Mouse (Mus musculus) urinary bladder, postnatal 36 days (tissue): ENCODE data around the gene Cyb5d2.

Experiments
- DNase-seq, 2 experiments: peaks; one replicate each; pipeline ENCODE4 v3.0.0; 2022; ENCODE audit warnings: low spot score in 2 of 2, mixed read lengths in 1 of 2

Gene Cyb5d2

DNA sequence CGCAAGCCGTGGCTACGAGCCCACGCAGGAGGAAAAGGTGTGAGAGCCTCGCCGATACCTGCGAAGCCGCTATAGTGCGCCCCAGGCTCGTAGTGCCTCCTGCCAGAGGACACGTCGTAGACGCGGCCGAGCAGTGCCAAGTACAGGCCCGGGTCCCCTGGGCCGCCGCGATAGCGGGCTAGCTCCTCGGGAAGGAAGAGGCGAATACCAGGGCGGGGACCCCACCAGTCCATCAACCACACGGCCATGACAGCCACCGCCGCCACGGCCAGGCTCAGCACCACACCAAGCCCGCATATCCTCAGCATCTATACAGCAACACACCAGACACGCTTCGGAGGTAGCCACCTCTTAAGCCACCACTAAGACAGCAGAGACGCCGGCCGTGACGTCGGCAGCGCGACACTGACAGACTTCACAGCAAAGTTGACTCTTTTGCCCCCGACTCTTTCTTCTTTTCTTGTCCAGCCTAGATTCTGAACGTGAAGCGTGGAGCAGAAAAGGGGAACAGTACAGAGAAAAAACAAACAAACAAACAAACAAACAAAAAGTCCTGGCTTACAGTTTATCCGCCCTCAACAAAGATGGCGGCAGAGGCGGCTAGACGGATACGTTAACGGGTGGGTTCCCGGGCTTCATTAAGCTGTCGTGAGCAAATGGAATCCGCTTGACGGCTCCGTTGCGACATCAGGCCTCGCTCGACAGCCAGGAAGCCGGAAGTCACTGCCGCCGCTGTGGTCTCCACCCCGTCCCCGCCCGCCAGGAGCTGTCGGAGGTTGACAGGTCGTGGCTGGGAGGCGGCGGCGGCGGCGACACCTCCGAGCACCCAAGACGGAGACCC is at the start of gene Cyb5d2, which contains the start of gene Zzef1:
Gene Cyb5d2, minus strand, starts transcription at position 688 of the 841 bp plus-strand sequence.
Gene Zzef1, plus strand, starts transcription at position 772 of the 841 bp plus-strand sequence.
- peak; percentile 86 to 95 for DNase-seq

- no peak for DNase-seq
Measured at GRCm38 (mm10) chr11:72845526-72845925, 49.6 kb upstream of the Cyb5d2 start.

- no peak for DNase-seq
Measured at GRCm38 (mm10) chr11:72843576-72843975, 47.6 kb upstream of the Cyb5d2 start.

DNA sequence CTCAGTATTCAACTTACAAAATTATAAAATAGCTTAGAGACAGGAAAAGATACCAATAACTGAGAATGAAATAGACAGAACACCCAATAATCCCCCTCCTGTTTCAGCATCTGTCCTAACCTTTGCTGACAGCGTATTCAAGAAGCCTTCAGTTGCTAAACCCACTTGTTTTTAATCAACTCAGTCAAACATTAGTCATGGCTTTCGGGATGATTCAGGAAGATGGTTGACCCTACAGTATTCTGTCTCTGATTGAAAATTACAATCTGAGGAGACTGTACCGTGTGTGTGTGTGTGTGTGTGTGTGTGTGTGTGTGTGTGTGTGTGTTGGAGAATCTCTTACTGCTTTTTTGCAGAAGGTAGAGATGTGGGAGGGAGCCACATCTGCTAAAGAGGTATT is 46.8 kb upstream of the Cyb5d2 start:
- no peak for DNase-seq

DNA sequence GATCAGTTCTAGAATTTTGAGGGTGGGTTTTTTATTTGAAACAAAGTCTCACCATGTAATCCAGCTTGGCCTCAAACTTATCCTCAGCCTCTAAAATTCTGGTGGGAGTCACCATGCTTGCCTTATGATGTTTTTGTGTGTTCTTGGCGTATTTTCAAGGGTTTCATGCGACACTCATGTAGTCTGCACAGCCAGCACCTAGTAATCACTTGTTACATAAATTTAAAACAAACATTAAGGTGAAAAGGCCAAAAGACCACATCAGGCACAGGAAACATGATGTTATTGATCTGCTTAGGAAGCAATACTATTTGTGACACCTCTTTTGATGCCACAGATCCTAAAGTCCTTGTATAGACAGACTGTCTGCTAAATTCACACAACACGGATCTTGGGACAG is 33.9 kb upstream of the Cyb5d2 start:
- DNase-seq = no peak

DNA sequence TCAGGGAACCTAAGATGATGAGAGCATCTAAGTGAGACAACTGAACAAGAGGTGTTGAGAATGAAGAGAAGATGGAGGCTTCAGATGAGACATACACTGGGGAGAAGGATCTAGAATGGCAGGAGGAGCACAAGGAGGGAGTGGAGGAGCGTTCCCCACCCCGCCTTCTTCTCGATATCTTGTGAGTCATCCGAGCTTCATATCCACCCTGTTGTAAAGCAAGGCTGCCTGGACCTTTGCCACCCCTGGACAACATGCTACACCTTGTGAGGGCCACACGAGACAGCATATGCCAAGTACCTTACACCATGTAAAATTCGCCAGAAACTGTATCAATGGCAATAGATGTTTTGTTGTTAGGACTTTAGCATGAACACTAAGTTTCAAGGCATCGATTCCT is 25.1 kb upstream of the Cyb5d2 start:
- DNase-seq = no peak

GRCm38 (mm10) chr11:72818067-72818466 is 22.1 kb upstream of the Cyb5d2 start:
- DNase-seq = no peak

DNA sequence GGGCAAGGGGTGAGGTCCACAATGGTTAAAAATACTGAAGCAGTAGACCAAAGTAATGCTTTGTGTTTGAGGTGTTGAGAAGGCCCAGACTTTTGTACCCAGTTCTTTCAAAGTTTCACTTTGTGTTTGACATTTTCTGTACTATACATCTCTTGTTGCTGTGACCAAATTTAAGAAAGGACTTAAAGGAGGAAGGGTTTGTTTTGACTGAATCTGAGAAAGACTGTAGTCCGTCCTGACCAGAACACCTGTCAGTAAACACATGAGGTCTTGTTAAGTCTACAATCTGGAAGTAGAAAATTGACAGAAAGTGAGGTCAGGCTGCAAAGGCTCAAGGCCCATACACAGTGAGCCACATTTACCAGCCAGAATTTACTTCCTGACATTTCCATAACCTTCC is 20.9 kb upstream of the Cyb5d2 start:
- no peak for DNase-seq

DNA sequence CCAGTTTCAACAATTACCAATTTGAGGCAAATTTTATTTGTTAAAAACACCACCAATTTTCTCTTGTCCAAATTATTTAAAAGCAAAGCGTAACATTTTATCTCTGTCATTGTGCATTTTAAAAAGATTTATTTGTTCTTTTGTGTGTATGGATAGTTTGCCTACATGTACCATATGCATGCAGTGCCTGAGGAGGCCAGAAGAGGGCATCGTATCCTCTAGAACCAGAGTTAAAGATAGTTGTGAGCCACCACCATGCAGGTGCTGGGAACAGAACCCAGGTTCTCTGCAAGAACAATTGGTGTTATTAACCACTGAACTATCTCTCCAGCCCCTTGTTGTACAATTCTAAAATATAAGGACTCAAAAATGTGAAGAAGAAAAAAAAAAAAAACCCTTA is 18.2 kb upstream of the Cyb5d2 start:
- no peak for DNase-seq

- DNase-seq = no peak
Measured at GRCm38 (mm10) chr11:72813687-72814086, 17.7 kb upstream of the Cyb5d2 start.

DNA sequence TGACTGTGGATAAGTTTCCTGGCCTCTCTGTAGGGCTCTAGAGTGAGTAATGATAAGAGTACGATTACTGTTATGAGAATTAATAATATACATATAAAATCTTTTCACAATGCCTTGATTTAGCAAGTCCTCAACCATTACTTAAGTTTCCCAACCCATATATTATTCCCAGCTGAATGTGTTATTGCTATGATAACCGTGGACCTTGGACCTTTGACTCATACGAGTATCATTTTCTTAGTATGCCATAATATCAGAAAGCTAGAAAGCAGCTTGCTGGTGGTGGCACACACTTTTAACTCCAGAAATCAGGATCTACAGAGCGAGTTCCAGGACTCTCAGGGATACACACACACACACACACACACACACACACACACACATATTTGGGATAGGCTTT is 12.1 kb upstream of the Cyb5d2 start:
- DNase-seq = no peak

DNA sequence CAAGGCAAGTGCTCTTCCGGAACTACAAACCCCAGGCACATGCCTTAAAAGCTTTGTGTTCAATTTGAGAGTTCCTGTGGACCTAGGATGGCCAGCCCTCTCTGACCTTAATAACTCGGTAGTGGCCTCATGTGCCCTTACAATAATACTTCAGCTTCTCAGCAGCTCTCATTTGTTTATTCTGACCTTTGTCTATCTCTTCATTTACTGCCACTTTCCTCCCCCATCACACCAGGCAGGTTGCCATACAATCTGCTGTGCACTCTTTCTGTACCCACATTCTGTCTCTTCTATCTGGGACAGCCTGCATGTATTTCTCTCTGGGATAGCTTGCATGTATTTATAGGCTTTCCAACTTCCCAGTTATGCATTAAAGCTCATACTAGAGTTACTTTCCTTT is 10.6 kb upstream of the Cyb5d2 start:
- no peak for DNase-seq

- DNase-seq = no peak
Measured at GRCm38 (mm10) chr11:72805232-72805631, 9.3 kb upstream of the Cyb5d2 start.

DNA sequence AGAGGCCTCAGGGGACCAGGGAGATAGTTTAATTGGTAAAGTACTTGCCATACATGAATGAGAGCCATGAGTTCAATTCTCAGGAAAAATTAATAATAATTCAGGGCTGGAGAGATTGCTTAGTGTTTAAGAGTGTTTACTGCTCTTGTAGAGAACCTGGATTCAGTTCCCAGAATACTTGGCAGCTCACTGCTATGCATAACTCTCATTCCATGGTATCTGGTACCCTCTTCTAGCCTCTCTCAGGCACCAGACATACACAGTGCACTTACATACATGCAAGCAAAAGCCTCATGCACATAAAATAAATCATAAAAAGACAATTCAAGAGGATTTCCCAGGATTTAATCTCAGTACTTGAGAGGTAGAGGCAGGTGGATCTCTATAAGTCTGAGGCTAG is 8.6 kb upstream of the Cyb5d2 start:
- DNase-seq = no peak

DNA sequence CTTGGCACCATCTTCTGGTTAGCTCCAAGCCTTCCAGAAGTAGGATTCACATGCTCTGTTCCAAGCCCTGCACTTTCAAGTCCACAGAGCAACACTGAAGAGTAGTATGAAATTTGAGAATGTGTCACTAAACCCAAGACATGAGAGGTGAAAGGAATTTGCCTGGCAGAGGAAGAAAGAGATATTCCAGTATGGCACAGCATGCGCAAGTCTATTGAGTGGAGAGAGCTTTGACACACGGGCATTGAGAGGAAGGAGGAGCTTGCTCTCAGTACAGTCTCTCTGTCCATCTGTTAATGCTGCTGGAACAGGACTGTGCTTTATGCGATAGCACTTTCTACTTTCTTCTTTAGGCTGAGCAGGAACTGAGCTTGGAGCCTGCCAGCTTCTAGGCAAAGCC is 7.1 kb upstream of the Cyb5d2 start:
- DNase-seq = no peak

DNA sequence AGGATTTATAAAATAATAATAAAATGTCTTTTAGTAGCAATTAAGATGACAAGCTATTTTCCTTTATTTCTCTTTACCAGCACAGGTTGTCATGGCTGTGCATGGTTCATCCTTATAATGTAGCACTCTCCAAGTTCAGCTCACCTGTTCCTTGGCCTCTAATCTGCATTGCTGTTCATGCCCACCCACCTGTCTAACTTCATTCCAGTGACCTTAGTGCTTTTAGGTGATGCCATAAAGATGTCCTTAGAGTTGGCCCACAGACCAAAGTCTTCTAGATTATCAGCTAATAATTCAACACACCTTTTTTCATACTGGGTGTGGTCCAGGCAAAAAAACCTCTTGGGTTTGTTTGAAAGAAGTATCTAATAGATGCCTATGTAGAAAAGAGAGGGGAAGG is 5.2 kb upstream of the Cyb5d2 start:
- DNase-seq = no peak

DNA sequence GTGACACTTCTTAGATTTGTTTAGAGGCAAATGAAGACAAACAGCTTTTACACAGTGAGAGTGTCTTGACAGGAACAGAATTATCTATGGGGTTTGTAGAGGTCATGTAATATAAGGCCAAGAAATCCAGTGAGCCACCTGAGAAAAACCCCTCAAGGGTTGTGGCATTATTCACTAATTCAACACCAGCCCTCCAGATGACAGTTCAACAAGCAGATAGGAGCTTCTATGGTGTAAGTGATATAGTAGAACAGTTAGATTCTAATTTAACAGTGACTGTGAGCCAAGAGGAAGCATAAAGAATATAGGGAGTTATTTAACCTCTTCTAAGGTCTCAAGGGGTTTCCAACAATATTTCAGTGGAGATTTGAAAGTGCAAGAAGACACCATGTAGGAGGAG is 2.2 kb upstream of the Cyb5d2 start:
- DNase-seq = no peak

- DNase-seq = no peak
Measured at GRCm38 (mm10) chr11:72796773-72797338, 914 bp upstream of the Cyb5d2 start.

GRCm38 (mm10) chr11:72796296-72796687 is 350 bp upstream of the Cyb5d2 start:
- DNase-seq = no peak

- peak in 1 of 2 experiments; percentile 30 for DNase-seq
Measured at GRCm38 (mm10) chr11:72795149-72795454, 840 bp downstream of the Cyb5d2 start.

- no peak for DNase-seq
Measured at GRCm38 (mm10) chr11:72792033-72792432, 3.9 kb downstream of the Cyb5d2 start.

GRCm38 (mm10) chr11:72782503-72782902 is 13.4 kb downstream of the Cyb5d2 start:
- no peak for DNase-seq

DNA sequence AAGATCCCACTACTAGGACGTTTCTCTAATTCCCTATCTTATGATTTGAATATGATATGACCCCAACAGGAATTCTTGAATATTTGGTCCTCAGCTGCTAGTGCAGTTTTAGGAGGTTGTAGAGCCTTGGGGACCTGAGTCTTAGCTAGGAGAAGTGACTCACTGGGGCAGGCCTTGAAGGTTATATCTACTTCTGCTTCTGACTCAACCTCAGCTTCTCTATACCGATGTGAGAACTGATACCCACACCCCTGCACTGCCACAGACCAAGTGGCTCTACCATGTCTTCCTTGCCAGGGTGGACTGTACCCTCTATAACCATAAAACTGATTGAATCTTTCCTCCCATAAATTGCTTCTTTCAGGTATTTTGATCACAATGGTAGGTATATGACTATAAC is 13.8 kb downstream of the Cyb5d2 start:
- DNase-seq = no peak

GRCm38 (mm10) chr11:72778957-72779356 is 17.0 kb downstream of the Cyb5d2 start:
- DNase-seq = no peak
